Mouse (Mus musculus): ENCODE data around the gene 1700024G13Rik. TPM values are rescaled to one million over a fixed set of nuclear protein-coding genes. Genes with fewer than 3 reads are reported as not detected.
"Not testable (repeated sequence)": the region's sequence is repeated elsewhere in the genome, so short reads cannot be mapped to it uniquely, and the experiment has no call there.

1700024G13Rik gene
- total RNA-seq (2014; fragmentation: Nextera tagmentation) (not detected in 2 replicates), total RNA-seq (2017) (not detected in 2 replicates)

GRCm38 (mm10) chr14:32388196-32388595 is at the start of gene 1700024G13Rik:
Gene 1700024G13Rik (minus strand): TSS chr14:32388391.
- peak; percentile 50 for ATAC-seq (replicated peaks; ENCODE audit: poor library complexity, severe bottlenecking)

DNA sequence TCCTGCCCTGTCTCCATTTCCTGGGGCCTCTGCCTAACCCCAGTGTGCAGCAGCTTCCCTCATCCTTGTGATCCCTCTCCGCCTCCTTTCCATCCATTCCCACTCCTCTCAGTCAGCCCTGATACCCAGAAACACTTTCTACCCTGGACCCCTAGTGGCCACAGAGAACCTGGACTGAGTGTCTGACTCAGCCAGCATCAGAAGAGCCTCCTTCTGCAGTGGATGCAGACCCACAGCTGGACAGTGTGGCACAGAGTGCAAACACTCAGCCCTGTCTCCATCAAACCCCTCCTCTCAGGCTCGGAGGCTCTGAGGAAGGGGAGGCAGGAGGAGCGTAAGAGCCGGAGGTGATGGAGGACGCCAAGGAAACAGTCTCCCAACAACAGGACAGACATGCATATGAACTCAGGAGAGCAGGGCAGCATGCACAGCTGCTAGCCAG is 49.2 kb upstream of the 1700024G13Rik start:
- ATAC-seq (replicated peaks; ENCODE audit: poor library complexity, severe bottlenecking), result no peak

GRCm38 (mm10) chr14:32429030-32429602 is 40.9 kb upstream of the 1700024G13Rik start:
- no peak for ATAC-seq (replicated peaks; ENCODE audit: poor library complexity, severe bottlenecking)

GRCm38 (mm10) chr14:32423946-32424345 is 35.8 kb upstream of the 1700024G13Rik start:
- ATAC-seq (replicated peaks; ENCODE audit: poor library complexity, severe bottlenecking), result no peak

GRCm38 (mm10) chr14:32418747-32419146 is 30.6 kb upstream of the 1700024G13Rik start:
- ATAC-seq (replicated peaks; ENCODE audit: poor library complexity, severe bottlenecking), result no peak

DNA sequence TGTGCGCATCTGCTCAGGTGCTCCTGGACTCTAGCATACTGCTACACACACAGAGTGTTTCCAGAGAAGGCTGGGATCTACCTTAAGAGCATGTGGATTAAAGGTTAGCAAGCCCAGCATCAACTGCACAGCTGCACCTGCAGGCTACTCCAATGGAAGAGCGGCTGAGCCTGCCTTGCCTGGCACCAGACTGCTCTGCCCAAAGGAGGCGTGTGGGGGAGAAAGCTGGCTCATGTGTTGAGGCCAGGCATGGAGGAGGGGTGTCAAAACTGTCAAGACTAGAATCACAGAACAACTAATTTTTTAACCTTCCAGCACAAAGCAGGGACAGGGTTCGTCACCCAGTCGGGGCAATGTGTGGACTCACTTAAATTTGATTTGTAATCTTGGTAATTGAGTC is 23.9 kb upstream of the 1700024G13Rik start:
- ATAC-seq (replicated peaks; ENCODE audit: poor library complexity, severe bottlenecking), result no peak

- no peak for ATAC-seq (replicated peaks; ENCODE audit: poor library complexity, severe bottlenecking)
Observed at GRCm38 (mm10) chr14:32410084-32410483, 21.9 kb upstream of the 1700024G13Rik start.

GRCm38 (mm10) chr14:32405399-32405798 is 17.2 kb upstream of the 1700024G13Rik start:
- ATAC-seq (replicated peaks; ENCODE audit: poor library complexity, severe bottlenecking), result not testable (repeated sequence)

GRCm38 (mm10) chr14:32381619-32382018 is 6.6 kb downstream of the 1700024G13Rik start:
- ATAC-seq (replicated peaks; ENCODE audit: poor library complexity, severe bottlenecking), result no peak

GRCm38 (mm10) chr14:32381066-32381465 is 7.1 kb downstream of the 1700024G13Rik start:
- no peak for ATAC-seq (replicated peaks; ENCODE audit: poor library complexity, severe bottlenecking)

DNA sequence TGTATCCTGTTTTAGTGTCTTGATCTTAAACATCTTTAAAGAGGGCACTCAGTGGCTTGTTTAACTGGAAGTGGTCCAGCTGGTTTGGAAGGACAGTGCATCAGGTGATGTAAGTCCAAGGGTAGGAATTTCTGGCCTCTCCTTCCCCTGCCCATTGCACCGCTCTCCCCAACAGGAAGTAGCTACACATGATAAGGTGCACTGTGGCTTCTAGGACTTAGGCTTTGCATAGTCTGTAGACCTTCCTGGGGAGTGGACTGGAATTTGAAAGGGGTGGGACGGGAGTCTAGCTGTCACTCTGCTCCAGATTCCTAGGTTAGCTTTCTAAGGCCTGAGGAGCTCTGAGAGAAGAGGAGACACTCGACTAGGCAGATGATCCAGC is 8.1 kb downstream of the 1700024G13Rik start:
- no peak for ATAC-seq (replicated peaks; ENCODE audit: poor library complexity, severe bottlenecking)

DNA sequence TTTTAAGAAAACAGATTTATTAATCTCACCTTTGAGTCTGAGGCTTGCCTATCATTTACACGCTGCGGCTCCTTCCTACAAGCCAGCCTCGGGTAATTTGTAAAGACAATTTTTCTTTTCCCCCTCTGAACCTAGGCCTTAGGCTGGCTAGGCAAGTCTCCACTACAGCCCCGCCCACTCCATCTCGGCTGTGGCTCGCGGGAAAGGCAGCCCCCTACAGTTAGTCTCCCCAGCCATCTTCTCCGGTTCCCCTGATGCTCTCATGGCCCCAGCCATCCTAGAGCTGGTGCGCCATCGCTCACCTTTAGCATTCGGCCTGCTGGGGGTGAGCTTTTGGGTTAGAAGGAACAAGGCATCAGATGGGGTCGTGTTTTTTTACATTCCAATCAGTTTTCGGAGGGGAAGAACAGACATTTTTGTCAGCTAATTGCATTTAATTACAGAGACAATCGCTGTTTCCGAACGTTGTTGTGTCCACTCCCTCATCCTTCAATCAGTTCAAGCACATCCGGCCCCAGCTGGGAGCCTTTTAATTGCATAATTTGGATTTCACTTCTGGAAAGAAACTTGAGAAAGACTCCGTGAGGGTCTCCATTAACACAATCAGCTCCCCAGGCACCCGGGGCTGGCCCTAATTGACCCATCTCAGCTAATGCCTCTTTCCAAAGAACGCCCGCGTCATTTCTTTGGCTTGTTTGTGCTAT is 8.6 kb downstream of the 1700024G13Rik start:
- ATAC-seq (replicated peaks; ENCODE audit: poor library complexity, severe bottlenecking), result no peak

DNA sequence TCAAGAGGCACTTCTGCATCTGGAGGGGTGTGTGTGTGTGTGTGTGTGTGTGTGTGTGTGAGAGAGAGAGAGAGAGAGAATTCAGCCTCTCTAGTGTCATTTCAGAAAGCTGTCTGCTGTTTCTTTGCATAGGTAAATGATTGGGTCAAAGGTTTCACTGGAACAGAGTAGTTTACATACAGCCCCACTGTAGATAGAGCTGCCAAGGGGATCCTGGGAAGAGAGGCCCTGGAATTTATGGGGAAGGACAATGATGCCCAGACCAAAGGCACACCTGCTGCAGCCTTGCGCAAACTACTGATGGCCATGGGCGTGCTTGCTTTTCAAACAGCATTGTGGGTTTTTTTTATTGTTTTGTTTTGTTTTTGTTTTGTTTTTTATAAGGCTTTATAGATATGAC is 15.7 kb downstream of the 1700024G13Rik start:
- ATAC-seq (replicated peaks; ENCODE audit: poor library complexity, severe bottlenecking), result no peak

GRCm38 (mm10) chr14:32369756-32370155 is 18.4 kb downstream of the 1700024G13Rik start:
- no peak for ATAC-seq (replicated peaks; ENCODE audit: poor library complexity, severe bottlenecking)

DNA sequence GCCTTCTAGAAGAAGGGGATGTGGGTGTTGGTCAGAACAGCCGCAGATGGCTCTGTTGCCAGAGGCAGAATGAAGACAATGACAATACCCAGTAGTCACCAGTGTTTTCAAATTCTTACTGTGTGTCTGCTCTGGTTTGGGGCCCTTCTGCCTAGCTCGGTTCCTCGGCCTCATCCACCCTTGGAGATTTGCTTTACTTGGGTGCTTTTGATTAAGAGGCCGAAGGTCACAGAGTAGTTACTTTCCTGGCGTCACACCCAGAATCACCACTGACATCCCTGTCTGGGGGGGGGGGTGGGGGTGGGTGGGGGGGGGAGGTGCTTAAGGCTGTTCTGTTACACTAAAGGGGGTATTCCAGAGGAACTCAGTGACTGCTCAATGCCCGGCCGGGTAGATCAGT is 23.8 kb downstream of the 1700024G13Rik start:
- ATAC-seq (replicated peaks; ENCODE audit: poor library complexity, severe bottlenecking), result no peak

GRCm38 (mm10) chr14:32351181-32351920 is 36.8 kb downstream of the 1700024G13Rik start:
- ATAC-seq (replicated peaks; ENCODE audit: poor library complexity, severe bottlenecking), result not testable (repeated sequence)

GRCm38 (mm10) chr14:32347307-32347706 is 40.9 kb downstream of the 1700024G13Rik start:
- no peak for ATAC-seq (replicated peaks; ENCODE audit: poor library complexity, severe bottlenecking)

DNA sequence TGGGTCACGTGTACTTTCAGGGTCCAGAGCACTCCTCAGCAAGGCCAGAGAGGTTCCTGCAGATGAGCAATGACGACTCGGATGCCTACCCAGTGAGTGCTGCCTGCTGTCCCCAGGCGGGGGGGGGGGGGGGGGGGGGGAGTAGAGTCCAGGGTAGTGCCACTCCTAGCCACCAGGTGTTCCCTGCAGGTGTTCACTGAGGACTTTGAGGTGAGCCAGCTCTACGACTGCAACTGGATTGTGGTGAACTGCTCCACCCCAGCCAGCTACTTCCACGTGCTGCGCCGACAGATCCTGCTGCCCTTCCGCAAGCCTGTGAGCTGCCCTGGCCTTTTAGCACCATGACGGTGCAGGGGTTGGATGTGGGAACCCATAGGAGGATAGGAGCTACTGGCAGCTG is 43.5 kb downstream of the 1700024G13Rik start:
- ATAC-seq (replicated peaks; ENCODE audit: poor library complexity, severe bottlenecking), result no peak

GRCm38 (mm10) chr14:32344176-32344575 is 44.0 kb downstream of the 1700024G13Rik start:
- ATAC-seq (replicated peaks; ENCODE audit: poor library complexity, severe bottlenecking), result no peak

- no peak for ATAC-seq (replicated peaks; ENCODE audit: poor library complexity, severe bottlenecking)
Observed at GRCm38 (mm10) chr14:32341823-32342222, 46.4 kb downstream of the 1700024G13Rik start.

- no peak for ATAC-seq (replicated peaks; ENCODE audit: poor library complexity, severe bottlenecking)
Observed at GRCm38 (mm10) chr14:32336547-32336946, 51.6 kb downstream of the 1700024G13Rik start.

All from granulocyte monocyte progenitor cell, adult 5-6 weeks (primary cell).